Mouse (Mus musculus): Measurements from ENCODE around the gene Cyp26b1. TPM values are rescaled to one million over a fixed set of nuclear protein-coding genes. Genes with fewer than 3 reads are reported as not detected.

Gene Cyp26b1
- polyA plus RNA-seq, 1 experiment from 2014 or later: 1.7 TPM

DNA sequence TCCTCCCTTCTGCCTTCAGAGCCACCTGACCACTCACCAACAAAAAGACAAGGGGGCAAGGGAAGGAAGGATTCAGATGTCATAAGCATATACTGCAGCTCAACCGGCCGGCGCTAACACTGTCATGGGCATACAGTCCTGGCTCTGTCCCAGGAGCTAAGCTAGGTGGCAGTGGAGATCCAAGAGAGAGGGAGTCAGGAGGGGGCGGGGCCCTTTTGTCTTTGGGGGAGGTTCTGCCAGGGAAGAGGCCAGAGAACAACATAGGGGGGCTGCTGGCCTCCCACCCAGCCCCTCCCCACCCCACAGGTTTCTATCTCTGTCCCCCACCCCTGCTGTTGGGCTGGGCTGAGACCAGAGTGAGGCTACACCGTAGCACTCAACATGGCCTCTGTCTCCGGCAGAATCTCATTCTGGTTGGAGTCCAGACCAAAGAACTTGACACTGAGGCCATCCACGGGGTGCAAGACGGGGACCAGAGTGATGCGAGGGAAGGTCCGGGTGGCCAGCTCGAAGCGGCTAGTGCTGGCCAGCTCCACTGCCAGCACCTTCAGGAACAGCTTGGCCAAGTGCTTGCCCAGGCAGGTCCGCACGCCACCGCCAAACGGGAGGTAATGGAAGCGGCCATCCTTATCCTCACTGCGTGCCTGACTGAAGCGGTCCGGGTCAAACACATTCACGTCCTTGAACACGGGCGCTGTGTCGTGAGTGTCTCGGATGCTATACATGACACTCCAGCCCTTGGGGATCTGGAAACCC lies 19.6 kb downstream of the Cyp26b1 start:
- peak; percentile 45; the same call in 1 of the 2 replicates for ATAC-seq (ENCODE audit: insufficient read depth, low FRiP score)
- Histone ChIP-seq H3K4me1 (ENCODE audit: control insufficient read depth, insufficient read depth, low read length) (peaks cover 17% of the 10 kb centered on the region), H3K9ac (ENCODE audit: low read length) (no peak overlapping the region), H3K27me3 (ENCODE audit: control insufficient read depth, insufficient read depth, low read length) (no peaks in the 10 kb centered on the region; the same call in 1 of the 2 replicates), H3K4me3 (replicated peaks; ENCODE audit: low read length) (no peak overlapping the region), H3K4me2 (ENCODE audit: low read depth, low read length) (peak overlapping the region; percentile 11; the same call in 1 of the 2 replicates), H3K27ac (ENCODE audit: low read length) (no peak overlapping the region), H3K9me3 (replicated peaks; ENCODE audit: control insufficient read depth, low read length) (no peaks in the 10 kb centered on the region), H3K36me3 (ENCODE audit: control insufficient read depth, insufficient read depth, low read length) (no peaks in the 10 kb centered on the region)
- 44% methylated on average over 25 of the region's 25 CpGs for WGBS

DNA sequence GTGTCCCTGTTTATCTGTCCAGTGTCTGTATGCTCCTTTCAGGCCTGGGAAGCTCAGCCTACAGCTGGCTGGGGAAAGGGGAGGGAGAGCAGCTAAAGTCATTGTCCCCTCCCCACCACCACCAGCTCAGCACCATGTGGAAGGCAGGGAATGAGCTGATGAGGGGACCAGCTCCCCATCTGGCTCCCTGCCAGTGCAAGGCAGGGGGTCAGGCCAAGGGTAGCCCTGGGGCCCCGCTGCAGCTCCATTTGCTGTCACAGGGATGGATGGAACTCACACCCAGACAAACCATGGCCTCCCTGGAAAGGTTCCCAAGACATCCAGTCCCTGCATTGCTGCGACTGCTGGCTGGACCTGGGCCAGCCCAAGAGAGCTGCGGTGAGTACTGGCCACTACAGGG lies 23.7 kb downstream of the Cyp26b1 start:
- no peak overlapping the region for H3K4me3 ChIP-seq (replicated peaks; ENCODE audit: low read length)
- H3K9me3 ChIP-seq (replicated peaks; ENCODE audit: control insufficient read depth, low read length): no peaks in the 10 kb centered on the region
- peaks cover 17% of the 10 kb centered on the region for H3K4me1 ChIP-seq (ENCODE audit: control insufficient read depth, insufficient read depth, low read length)
- H3K4me2 ChIP-seq (ENCODE audit: low read depth, low read length): no peak overlapping the region
- no peaks in the 10 kb centered on the region; the same call in 1 of the 2 replicates for H3K27me3 ChIP-seq (ENCODE audit: control insufficient read depth, insufficient read depth, low read length)
- no peaks in the 10 kb centered on the region for H3K36me3 ChIP-seq (ENCODE audit: control insufficient read depth, insufficient read depth, low read length)
- no peak overlapping the region; the same call in 1 of the 2 replicates for H3K9ac ChIP-seq (ENCODE audit: low read length)
- 40% methylated on average over 3 of the region's 3 CpGs for WGBS
- no peak overlapping the region for H3K27ac ChIP-seq (ENCODE audit: low read length)
- no peak for ATAC-seq (ENCODE audit: insufficient read depth, low FRiP score)

GRCm38 (mm10) chr6:84569590-84569989 lies 24.1 kb downstream of the Cyp26b1 start:
- Histone ChIP-seq H3K27ac (ENCODE audit: low read length) (no peak overlapping the region), H3K4me1 (ENCODE audit: control insufficient read depth, insufficient read depth, low read length) (peaks cover 17% of the 10 kb centered on the region), H3K36me3 (ENCODE audit: control insufficient read depth, insufficient read depth, low read length) (no peaks in the 10 kb centered on the region), H3K9me3 (replicated peaks; ENCODE audit: control insufficient read depth, low read length) (no peaks in the 10 kb centered on the region), H3K9ac (ENCODE audit: low read length) (no peak overlapping the region), H3K4me2 (ENCODE audit: low read depth, low read length) (no peak overlapping the region), H3K27me3 (ENCODE audit: control insufficient read depth, insufficient read depth, low read length) (no peaks in the 10 kb centered on the region; the same call in 1 of the 2 replicates), H3K4me3 (replicated peaks; ENCODE audit: low read length) (no peak overlapping the region)
- no peak for ATAC-seq (ENCODE audit: insufficient read depth, low FRiP score)

- H3K9ac ChIP-seq (ENCODE audit: low read length): no peak overlapping the region
- H3K36me3 ChIP-seq (ENCODE audit: control insufficient read depth, insufficient read depth, low read length): no peaks in the 10 kb centered on the region
- peaks cover 14% of the 10 kb centered on the region for H3K4me1 ChIP-seq (ENCODE audit: control insufficient read depth, insufficient read depth, low read length)
- no peak overlapping the region for H3K27ac ChIP-seq (ENCODE audit: low read length)
- WGBS: 77% methylated on average over 6 of the region's 6 CpGs
- no peak overlapping the region for H3K4me2 ChIP-seq (ENCODE audit: low read depth, low read length)
- H3K9me3 ChIP-seq (replicated peaks; ENCODE audit: control insufficient read depth, low read length): no peaks in the 10 kb centered on the region
- no peaks in the 10 kb centered on the region; the same call in 1 of the 2 replicates for H3K27me3 ChIP-seq (ENCODE audit: control insufficient read depth, insufficient read depth, low read length)
- no peak overlapping the region for H3K4me3 ChIP-seq (replicated peaks; ENCODE audit: low read length)
- no peak for ATAC-seq (ENCODE audit: insufficient read depth, low FRiP score)
Measured at GRCm38 (mm10) chr6:84568880-84569279, 24.8 kb downstream of the Cyp26b1 start.

- H3K36me3 ChIP-seq (ENCODE audit: control insufficient read depth, insufficient read depth, low read length): no peaks in the 10 kb centered on the region
- no peak overlapping the region for H3K9ac ChIP-seq (ENCODE audit: low read length)
- WGBS: 67% methylated on average over 4 of the region's 4 CpGs
- peaks cover 17% of the 10 kb centered on the region for H3K4me1 ChIP-seq (ENCODE audit: control insufficient read depth, insufficient read depth, low read length)
- H3K4me2 ChIP-seq (ENCODE audit: low read depth, low read length): no peak overlapping the region
- no peak overlapping the region for H3K27ac ChIP-seq (ENCODE audit: low read length)
- no peak overlapping the region for H3K4me3 ChIP-seq (replicated peaks; ENCODE audit: low read length)
- H3K9me3 ChIP-seq (replicated peaks; ENCODE audit: control insufficient read depth, low read length): no peaks in the 10 kb centered on the region
- no peaks in the 10 kb centered on the region for H3K27me3 ChIP-seq (ENCODE audit: control insufficient read depth, insufficient read depth, low read length)
- no peak for ATAC-seq (ENCODE audit: insufficient read depth, low FRiP score)
Measured at GRCm38 (mm10) chr6:84567696-84568095, 26.0 kb downstream of the Cyp26b1 start.

- no peak for ATAC-seq (ENCODE audit: insufficient read depth, low FRiP score)
- Histone ChIP-seq H3K27me3 (ENCODE audit: control insufficient read depth, insufficient read depth, low read length) (no peaks in the 10 kb centered on the region), H3K9ac (ENCODE audit: low read length) (no peak overlapping the region), H3K27ac (ENCODE audit: low read length) (no peak overlapping the region), H3K4me2 (ENCODE audit: low read depth, low read length) (no peak overlapping the region), H3K9me3 (replicated peaks; ENCODE audit: control insufficient read depth, low read length) (no peaks in the 10 kb centered on the region), H3K4me3 (replicated peaks; ENCODE audit: low read length) (no peak overlapping the region), H3K36me3 (ENCODE audit: control insufficient read depth, insufficient read depth, low read length) (no peaks in the 10 kb centered on the region), H3K4me1 (ENCODE audit: control insufficient read depth, insufficient read depth, low read length) (peaks cover 17% of the 10 kb centered on the region)
- 59% methylated on average over 2 of the region's 2 CpGs for WGBS
Measured at GRCm38 (mm10) chr6:84566825-84567224, 26.9 kb downstream of the Cyp26b1 start.

DNA sequence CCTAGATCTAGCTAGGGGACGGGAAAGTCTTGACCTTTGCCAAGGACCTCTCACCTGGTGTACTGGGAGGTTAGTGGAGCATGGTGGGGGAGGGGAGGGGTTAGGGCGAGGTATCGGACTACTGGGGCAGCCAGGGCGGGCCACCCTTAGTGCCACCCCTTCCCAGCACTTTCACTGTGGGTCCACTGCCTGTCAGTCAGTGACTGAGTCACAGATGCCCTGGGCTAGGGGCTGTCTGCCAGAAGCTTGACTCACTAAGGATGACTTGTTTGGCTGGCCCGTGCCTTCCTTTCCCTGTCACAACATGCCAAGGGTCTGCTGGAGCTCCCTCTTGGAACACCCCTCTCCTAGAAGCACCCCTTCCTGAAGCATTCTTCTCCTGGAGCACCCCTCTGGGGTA lies 28.5 kb downstream of the Cyp26b1 start:
- no peak overlapping the region for H3K4me2 ChIP-seq (ENCODE audit: low read depth, low read length)
- H3K9ac ChIP-seq (ENCODE audit: low read length): no peak overlapping the region
- no peaks in the 10 kb centered on the region for H3K9me3 ChIP-seq (replicated peaks; ENCODE audit: control insufficient read depth, low read length)
- H3K4me1 ChIP-seq (ENCODE audit: control insufficient read depth, insufficient read depth, low read length): peaks cover 14% of the 10 kb centered on the region
- WGBS: 72% methylated on average over 5 of the region's 5 CpGs
- H3K27ac ChIP-seq (ENCODE audit: low read length): peak overlapping the region; percentile 43; the same call in 1 of the 2 replicates
- no peaks in the 10 kb centered on the region for H3K36me3 ChIP-seq (ENCODE audit: control insufficient read depth, insufficient read depth, low read length)
- H3K4me3 ChIP-seq (replicated peaks; ENCODE audit: low read length): no peak overlapping the region
- no peaks in the 10 kb centered on the region for H3K27me3 ChIP-seq (ENCODE audit: control insufficient read depth, insufficient read depth, low read length)
- ATAC-seq (ENCODE audit: insufficient read depth, low FRiP score): no peak

- 0 out of 2 replicates have a peak, but pooled peaks cover 5% of the 10 kb centered on the region for H3K4me1 ChIP-seq (ENCODE audit: control insufficient read depth, insufficient read depth, low read length)
- H3K4me3 ChIP-seq (replicated peaks; ENCODE audit: low read length): no peak overlapping the region
- no peak overlapping the region for H3K27ac ChIP-seq (ENCODE audit: low read length)
- no peak for ATAC-seq (ENCODE audit: insufficient read depth, low FRiP score)
- H3K9me3 ChIP-seq (replicated peaks; ENCODE audit: control insufficient read depth, low read length): no peaks in the 10 kb centered on the region
- H3K36me3 ChIP-seq (ENCODE audit: control insufficient read depth, insufficient read depth, low read length): no peaks in the 10 kb centered on the region
- no peak overlapping the region for H3K9ac ChIP-seq (ENCODE audit: low read length)
- no peak overlapping the region for H3K4me2 ChIP-seq (ENCODE audit: low read depth, low read length)
- 26% methylated on average over 4 of the region's 4 CpGs for WGBS
- H3K27me3 ChIP-seq (ENCODE audit: control insufficient read depth, insufficient read depth, low read length): no peaks in the 10 kb centered on the region
Measured at GRCm38 (mm10) chr6:84562948-84563347, 30.8 kb downstream of the Cyp26b1 start.

GRCm38 (mm10) chr6:84561171-84561570 lies 32.5 kb downstream of the Cyp26b1 start:
- Histone ChIP-seq H3K4me2 (ENCODE audit: low read depth, low read length) (no peak overlapping the region), H3K36me3 (ENCODE audit: control insufficient read depth, insufficient read depth, low read length) (no peaks in the 10 kb centered on the region), H3K4me1 (ENCODE audit: control insufficient read depth, insufficient read depth, low read length) (0 out of 2 replicates have a peak, but pooled peaks cover 5% of the 10 kb centered on the region), H3K9me3 (replicated peaks; ENCODE audit: control insufficient read depth, low read length) (no peaks in the 10 kb centered on the region), H3K27ac (ENCODE audit: low read length) (no peak overlapping the region), H3K9ac (ENCODE audit: low read length) (no peak overlapping the region), H3K4me3 (replicated peaks; ENCODE audit: low read length) (no peak overlapping the region), H3K27me3 (ENCODE audit: control insufficient read depth, insufficient read depth, low read length) (no peaks in the 10 kb centered on the region)
- no peak for ATAC-seq (ENCODE audit: insufficient read depth, low FRiP score)
- 56% methylated on average over 1 of the region's 1 CpGs for WGBS

All from stomach, embryonic 16.5 days (tissue).